Mouse (Mus musculus) liver, adult 2 months (tissue): ENCODE results near the gene Slc1a5.

Experiments used
- CTCF ChIP-seq: fragments of 200-500 bp; IDR thresholded peaks from 2 replicates; pipeline ENCODE4 v1.5.1; 2011; ENCODE audit warnings: low read depth, low read length, control low read depth
- POLR2A ChIP-seq: fragments of 200-500 bp; IDR thresholded peaks from 2 replicates; pipeline ENCODE4 v1.6.1; 2011; ENCODE audit warnings: low read length, control low read depth; ENCODE audit not compliant: insufficient read depth; ENCODE audit errors: extremely low read depth

DNA sequence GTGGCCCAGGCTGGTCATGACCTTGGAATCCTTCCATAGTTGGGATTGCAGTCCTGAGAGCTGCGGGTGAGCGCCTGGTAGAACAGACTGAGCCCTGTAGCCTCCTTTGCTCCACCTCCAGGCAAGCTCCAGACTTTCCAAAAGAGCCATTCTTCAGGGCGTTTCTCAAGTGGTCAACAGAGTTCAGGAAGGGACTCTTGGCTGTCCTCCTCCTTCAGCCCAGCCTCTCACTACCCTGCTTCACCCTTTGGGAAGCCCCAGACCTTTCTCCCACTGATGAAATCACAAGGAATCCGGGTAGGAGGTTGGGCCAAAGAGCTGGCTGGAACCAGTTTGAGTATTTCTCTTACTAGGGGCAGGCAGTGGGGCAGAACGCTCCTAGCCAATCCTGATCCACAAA, 1.1 kb upstream of the Slc1a5 start:
- TF ChIP-seq POLR2A (no peak), CTCF (no peak)
